Mouse (Mus musculus) thymus, postnatal 4 days (tissue): Measurements from ENCODE around the gene Tex48.

ENCODE experiments used
- DNase-seq: peaks from one replicate; pipeline ENCODE4 v3.0.0; 2021

Tex48 gene

DNA sequence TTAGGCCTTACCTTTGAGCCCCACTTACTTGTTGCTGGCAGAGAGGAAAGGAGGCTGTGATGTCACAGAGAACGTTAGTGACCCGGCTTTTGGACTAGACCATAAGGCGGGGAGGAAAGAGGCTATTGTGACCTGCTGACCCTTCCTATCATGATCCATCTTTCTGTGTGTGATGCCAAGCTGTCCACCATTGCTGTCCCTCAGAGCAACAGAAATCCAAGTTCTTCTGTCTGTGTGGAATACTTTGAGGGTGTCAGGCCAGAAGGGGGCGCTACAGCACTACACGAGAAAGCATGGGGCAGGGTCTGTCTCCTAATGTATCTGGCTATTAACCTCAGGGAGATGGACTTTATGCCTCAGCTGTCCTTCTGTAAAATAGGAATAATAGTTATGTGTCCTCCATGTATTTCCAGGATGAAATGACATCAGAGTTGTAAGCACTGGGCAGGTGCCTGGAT, at the start of gene Tex48:
Gene Tex48 (minus strand): TSS at position 51 of the 458 bp plus-strand sequence.
- DNase-seq: peak; percentile 75

DNA sequence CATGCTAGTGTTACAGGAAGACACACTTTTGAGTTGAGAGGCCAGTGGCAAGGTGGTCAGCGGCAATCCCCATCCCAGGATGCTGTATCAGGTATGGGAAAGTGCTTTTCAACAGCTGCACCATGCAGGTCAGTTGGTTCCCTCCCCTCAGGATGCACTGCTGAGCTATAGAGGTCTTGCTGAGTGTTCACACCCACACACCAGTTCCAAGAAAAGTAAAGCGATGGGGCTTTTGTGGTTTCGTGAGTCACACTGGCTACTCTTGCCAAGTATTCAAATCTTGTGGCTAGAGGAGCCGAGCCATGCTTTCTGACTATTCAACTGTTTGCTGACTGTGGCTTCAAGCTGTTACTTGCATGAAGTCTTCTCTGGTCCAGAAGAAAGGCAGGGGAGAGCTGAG, 46.0 kb upstream of the Tex48 start:
- no peak for DNase-seq

DNA sequence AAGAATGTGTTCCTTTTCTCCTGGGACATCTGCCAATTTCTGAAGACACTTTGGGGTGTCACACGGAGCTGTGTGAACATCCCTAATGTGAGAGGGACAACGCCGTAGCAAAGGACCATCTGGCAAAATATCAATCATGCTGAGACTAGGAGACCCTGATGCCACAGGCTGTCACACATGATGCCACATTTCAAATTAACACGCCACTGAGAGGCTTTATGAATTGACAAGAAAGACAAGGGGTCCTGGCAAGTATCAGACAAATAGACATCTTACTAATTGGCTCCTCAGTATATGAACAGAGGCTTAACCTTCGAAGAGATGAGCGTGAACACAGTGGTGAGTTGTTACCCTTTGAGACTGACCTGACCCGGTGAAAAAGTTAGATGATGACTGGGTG, 43.5 kb upstream of the Tex48 start:
- no peak for DNase-seq

DNA sequence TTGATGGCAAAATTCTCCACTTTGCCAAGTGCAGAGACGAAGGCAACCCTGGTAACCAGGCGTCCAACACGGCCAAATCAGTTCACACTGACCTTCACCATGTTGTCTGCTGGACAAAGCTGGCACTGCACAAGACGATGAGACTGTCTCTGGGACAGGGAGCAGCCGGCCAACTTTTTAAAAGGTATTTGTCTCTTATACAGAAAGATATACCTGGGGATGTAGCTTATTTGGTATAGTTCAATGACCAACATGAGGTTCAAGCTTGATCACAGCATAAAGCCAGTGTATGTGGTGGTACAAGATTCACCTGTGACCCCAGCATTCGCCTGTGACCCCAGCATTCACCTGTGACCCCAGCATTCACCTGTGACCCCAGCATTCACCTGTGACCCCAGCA, 41.1 kb upstream of the Tex48 start, which contains the start of gene Gm11214:
Gene Gm11214 (minus strand): TSS at position 101 of the 400 bp plus-strand sequence.
- no peak for DNase-seq

DNA sequence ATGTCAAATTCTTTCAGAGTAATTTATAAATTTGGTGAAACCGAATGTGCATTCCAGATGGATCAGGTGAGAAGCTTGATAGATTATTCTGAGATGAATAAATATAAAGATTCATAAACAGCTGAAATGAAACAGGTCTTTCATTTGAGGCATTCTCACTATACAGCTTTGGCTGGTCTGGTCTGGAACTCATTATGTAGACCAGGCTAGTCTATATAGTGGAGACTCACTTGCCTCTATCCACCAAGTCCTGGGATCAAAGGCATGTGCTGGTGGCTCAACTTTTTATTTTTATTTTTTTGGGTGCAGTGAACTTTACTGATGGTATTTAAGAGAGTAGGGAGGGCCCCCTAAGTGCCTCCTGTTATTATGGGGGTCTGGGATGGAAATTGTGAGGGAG, 39.6 kb upstream of the Tex48 start:
- no peak for DNase-seq

DNA sequence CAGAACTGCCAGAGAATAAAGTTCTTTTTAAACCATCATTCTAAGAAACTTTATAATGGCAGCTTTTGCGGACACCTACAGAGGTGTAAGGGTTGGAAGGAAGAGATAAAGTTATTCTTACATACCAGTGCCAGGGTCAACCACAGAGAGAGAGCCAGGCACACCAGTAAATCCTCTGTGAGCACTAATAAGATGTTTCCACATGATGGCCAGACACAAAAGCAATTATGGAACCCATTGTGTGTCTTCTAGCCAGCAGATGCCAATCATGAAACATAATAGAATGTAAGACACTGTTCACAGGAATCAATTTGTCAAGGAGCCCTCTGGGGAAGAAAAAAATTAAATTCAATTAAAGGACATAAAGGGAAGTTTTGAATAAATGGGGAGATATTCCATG, 39.2 kb upstream of the Tex48 start:
- DNase-seq: no peak

DNA sequence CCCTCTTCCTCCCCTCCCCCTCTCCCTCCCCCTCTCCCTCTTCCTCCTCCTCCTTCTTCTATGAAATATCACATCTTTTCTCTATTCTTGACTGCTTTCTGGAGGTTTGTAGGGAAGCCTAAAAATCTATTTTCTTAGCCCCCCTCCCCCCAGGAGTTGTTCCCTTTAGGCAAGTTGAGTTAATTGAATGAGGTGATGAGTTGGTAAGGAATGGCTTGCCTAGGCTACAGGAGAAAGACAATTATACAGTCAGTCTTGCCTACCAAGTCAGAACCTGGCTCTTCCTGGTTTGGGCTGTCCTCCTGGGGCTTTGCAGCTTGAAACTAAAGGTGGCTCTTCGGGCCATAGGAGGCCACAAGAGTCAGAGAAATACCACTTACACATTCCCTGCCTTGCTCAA, 37.5 kb upstream of the Tex48 start:
- no peak for DNase-seq

DNA sequence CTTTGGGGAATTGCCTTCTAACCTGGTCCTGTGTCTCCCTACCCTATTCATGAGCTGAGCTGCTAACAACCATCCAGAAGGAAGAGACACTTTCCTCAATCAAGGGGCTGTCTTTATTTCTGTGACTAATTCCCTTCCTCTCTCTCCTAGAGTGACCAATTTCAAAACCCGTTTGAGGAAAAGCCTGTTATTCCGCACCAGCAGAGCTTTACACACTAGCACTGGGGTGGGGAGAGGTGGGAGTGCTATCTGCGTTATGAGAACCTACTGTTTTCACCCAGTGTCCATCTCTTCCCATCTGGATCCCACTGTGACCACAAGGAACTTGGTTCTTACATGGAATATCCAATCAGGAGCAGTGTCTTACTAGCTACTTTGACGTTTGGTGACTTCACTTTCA, 36.9 kb upstream of the Tex48 start:
- no peak for DNase-seq

DNA sequence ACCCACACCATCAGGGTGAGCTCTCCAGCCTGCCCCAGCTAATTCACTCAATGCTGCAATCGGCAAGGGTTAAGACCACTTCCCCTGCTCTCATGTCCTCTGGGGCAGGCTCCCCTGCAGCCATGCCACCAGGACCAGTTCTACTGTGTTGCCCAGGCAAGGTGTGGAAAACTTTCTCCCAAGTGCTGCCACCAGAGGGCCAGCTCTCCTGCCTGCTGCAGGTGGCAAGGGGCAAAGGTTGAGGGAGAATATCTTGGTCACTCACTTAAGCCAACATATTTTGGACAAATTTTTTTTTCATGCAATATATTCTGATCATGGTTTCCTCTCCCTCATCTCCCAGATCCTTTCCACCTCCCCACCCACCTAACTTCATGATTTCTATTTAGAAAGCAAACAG, 32.2 kb upstream of the Tex48 start:
- peak; percentile 27 for DNase-seq

DNA sequence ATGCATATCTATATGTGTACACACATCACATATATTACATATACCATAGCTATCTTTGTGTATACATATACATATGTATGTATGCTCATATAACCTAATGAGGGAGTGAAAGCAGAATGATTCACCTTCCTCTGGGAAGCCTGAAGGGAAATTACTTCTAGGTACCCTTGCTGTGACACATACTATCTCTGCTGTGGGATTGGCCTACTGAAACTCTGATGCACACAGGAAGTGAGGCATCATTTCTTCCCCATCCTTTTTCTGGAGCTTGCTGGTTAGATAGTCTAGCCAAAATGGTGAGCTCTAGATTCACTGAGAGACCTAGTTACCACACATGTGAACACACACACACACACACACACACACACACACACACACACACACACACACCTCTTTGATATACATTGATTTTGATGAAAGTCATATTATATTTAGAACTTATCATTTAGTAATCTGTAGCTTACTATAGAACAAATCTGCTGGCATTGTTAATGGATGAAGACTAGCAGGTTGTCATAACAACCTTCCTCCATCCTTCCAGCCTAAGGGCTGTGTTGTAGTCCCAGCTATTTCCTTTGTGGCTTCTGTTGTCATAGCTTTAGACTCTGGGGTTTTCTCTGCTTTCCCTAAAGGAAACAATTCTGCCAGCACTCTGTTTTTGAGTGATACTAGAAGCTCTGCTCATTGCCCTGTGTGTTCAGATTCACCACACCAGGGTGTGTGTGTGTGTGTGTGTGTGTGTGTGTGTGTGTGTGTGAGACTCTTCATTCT, 21.9 kb upstream of the Tex48 start:
- no peak for DNase-seq

DNA sequence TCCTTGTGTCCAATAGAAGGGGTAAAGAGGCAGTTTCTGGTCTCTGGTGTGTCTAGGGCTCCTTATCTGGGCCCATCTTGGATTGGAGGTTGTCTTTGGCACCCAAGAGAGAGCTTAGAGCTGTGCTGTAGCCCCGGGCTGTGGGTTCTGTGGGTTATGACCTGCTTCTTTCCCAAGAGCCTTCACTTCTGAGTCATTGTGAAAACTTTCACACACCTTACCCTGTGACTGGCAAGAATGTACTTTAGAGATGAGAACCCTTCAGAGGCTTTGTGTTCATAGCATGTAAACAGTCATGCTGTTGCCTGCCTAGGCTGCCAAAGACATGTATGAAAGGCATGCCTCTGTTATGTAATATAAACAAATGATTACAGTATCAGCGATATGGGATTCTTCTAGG, 17.6 kb upstream of the Tex48 start:
- DNase-seq: no peak

DNA sequence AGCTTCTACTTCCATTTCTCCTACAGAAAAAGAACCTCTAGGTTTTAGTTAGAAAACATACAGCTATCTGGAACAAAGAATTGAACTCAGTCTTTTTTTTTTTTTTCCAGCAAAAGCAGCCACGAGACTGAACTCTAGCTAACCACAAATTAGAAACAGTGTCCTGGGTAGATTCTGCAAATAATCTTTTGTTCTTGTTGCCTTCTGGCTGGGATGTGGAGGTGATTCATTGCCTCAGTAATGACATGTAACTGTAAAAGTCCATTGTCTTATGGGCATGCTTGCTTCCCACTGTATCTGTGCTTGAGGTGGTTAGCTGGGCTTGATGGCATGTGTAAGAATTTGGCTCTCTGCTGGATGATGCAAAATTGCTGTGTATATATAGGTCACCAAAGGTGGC, 16.4 kb upstream of the Tex48 start:
- no peak for DNase-seq

DNA sequence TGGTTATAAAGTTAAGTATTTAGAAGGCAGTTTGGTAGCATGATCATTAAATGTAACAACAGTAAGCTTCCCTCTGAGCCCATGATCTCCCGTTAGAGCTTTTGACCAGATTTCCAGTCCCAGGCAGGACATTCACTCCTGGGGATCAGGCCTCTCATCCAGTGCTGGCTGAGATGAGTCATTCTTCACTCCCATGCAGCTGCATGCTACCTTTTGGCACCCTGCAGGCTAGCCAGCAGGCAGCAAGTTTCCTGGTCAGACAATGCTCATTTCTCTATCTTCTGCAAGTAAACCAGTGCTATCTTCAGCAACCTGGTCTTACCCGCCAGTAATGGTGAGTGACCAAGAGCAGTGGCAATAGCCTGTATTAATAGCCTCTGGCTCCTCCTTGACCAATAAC, 11.0 kb upstream of the Tex48 start:
- no peak for DNase-seq

DNA sequence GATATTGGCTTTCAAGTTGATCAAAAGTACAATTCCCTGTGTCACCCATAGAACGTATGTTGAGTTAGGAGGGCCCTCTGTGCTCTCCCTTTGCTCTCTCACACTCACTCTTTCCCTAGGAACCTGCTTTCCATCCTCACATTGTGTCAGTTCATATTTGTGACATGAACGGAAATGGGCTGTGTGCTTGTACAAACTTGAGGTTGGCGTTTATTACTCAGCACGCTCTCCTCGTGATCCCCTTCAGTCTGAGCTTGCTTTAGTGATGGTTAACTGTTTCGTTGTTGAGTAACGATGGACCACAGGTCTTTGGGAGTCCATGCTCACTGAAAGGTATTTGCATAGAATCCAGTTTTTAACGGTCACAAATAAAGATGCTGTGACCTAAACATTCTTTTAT, 4.9 kb upstream of the Tex48 start:
- DNase-seq: no peak

DNA sequence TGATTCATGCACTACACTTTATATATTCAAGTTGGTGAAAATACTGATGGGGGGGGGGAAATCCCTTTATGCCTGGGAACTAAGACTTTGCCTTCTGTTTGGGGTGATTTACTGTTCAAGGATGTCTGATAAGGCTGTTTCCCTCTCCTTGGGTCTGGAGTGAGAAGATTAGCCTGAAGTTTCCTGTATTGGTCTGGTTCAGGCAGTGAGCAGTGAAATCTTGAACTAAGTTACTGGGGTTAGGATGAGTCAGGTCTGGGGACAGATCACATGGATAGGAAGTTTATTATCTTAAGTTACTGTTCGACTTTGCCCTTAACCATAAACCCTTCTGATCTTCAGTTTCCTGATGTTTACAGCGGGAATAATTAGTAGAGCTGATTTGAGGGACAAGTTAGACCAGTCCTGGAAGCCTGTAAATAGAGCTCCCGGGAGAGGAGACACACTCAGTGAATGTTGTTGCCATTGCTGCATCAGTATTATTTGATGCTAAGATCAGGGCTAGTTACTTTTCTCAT, 3.4 kb upstream of the Tex48 start:
- no peak for DNase-seq

DNA sequence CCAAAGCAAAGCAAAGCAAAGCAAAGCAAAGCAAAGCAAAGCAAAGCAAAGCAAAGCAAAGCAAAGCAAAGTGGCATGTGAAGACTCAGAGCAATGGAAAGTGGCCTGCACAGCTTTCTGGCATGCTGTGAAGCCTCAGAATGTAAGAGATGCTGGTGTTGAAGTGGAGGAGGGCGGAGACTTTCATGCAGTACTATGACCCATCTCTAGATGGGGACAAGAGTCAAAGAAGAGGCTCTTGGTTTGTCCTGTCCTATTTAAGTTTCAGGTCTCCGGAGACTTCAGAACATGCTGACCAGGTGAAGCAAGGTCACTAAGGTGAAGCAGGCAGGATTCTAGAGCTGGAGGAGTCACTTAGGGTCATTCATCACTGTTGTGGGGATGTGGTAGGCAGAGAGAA, 367 bp downstream of the Tex48 start:
- DNase-seq: no peak

DNA sequence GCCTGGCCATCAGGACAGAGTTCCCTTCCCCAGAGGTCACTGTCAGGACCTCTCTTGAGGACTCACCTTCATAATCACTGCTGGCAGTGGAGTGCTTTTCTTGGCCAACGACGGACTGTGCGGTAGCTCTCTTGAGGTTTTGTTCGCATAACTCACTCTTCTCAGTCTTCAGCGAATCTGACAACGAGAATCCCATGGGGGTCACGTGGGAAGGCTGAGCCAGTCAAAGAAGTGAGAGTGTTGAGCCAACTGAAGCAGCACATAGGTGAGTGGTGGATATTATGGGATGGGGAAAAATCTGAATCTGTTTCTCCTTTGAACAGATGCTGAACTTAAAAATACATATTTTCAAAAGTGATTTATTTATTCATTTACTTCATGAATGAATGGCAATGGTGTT, 13.8 kb downstream of the Tex48 start:
- DNase-seq: no peak

DNA sequence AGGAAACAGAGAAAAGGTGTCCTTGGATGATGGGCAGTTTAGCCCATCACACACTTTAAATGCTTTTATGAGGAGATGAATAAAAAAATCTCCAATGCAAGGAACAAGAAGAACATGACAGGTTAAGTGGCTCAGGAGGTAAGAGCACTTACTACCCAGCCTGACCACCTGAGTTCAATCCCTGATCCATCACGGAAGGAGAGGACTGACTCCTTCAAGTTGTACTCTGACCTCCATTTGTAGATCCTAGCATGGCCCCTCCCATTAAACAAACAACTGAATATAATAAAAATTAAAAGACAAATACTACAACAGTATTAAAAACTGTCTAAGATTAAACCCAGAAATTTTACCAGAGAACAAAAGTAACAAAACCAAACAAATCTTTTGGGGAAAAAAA, 16.3 kb downstream of the Tex48 start:
- DNase-seq: no peak

DNA sequence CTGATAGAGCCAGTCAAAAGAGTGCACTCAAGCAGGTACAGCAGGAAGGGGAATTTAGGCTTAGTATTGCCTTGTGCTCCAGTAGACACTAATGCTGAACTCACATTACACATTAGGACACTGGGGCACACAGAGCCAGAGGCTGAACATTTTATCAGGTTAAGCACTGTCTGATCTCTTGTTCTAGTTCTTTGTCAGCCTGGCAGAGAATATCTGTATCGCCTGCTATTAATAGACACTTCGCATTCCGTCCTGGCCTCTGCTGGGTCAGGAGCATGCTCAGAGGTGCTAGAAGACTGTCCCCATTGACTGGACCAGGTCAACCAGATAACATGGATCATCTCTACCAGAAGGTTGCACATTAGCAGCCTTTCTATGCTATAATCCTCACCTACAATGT, 16.7 kb downstream of the Tex48 start:
- DNase-seq: no peak

DNA sequence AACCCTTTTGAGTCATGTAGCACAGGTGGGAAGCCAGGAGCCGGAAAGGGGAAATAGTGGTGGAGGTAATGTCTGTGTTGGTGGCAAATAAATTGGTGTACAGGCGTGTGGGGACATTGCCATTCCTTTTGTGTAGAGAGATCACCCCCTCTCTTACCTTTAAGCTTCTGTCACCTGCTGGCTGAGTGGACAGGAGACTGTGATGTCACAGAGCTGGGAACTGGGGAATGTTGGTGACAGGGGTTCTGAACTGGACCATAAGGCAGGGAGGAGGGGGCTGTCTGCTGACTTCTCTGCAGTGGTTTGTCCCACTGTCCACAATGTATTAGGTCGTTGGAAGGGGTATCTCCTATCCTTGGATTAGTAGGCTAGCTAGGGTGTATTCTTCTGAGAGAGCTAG, 17.3 kb downstream of the Tex48 start, which contains the start of gene Gm11213:
Gene Gm11213 (minus strand): TSS at position 317 of the 400 bp plus-strand sequence.
- DNase-seq: no peak

DNA sequence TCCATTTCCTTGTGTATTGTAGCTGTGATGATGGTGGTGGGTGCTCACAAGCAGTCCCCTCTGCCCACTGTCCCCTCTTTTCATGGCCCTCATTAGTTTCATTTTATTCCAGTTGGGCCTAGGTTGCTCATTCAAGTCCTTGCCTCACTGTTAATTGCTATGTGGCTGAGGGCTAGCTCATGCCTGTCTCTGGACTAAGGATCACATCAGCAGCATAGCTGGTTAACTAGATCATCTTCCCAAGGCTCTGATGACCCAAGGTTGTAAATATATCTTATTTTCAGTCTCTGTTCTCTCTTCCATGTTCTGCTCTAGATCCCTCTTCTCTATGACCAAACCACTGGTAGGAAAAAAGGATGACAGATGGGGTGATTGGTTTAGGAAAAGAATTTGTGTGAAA, 21.0 kb downstream of the Tex48 start:
- DNase-seq: no peak

DNA sequence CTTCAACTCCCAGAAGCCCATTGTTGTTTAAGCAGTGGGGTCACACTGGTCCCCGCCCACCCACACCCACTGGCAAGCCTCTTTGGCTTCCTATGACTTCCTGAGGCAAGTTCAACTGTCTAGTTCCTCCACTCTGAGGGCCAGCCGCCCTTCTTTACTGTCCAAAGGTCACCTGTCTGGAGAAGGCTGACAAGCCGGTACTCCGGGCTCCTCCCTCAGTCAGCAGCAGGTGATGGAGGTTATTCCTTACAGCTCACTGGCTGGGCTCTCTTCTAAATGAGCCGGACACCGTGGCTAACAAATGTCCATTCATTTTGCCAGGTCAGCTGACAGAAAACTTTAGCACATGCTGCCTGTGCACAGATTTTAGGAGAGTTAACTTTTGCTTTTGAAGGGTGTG, 21.4 kb downstream of the Tex48 start:
- no peak for DNase-seq

DNA sequence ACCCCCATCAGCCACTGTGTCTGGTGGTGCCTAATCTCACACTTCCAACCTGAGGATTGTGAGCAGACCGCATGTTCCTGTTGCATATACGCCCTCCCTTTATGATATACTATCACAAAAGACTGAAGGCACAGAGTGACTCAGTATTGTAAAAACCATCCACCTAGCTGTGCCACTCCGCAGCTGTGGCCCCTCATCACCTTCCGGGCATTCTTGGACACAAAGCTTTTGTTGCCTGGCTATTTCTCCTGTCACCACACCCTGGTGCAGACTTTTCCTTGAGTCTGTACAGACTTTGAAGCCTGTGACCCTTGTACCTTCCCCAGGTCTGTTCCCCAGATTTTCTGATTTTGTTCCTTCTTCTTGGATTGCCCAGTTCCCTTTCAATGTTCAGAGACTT, 26.2 kb downstream of the Tex48 start:
- DNase-seq: no peak

DNA sequence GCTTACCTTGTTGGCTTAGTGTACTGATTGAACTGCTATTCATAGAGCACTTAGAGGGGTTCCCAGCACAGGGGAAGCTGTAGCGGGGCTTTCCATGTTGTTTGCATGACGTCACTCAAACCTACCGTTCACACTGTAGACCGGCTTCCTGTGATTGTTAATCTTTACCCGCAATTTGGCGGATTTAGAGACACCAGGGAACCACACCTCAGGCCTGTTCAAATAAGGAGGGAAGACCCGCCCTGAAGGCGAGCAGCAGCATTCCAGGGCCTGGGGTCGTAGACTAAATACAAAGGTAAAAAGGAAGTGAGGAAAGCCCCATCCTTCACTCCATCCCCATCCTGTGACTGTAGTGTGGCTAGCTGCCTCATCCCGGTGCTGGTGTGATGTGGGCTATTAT, 27.0 kb downstream of the Tex48 start:
- DNase-seq: no peak
